Mouse (Mus musculus): ENCODE results near the gene Naaladl1.
"Not testable (repeated sequence)": the region's sequence is repeated elsewhere in the genome, so short reads cannot be mapped to it uniquely, and the experiment has no call there.

Naaladl1 gene

DNA sequence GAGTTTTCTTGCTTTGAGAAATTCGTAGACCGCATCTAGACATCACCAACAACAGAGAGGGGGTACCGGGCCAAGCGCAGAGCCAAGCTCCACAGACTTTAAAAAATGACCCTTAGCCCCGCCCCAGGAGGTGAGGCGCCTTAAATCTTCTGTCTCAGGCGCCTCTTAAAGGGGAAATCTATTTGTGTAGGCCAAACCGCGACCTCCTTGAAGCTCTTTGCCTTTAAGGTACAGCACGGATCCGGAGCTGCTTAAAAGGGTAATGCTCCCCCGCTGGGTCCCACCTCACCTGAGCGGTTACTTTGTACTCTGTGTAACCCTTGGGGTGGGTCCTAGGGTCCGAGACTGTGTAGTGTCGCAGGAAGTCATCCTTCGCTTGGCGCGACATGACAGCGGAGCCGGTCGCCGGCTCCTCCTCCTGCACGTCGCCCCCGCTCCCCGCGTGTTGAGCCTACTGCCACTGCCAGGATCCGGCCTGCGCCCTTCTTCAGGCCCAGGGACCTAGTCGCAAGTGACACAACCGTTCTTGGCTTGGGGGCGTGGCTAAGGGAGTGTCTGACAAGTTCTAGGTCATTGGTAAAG, 22.3 kb downstream of the Naaladl1 start, which contains the start of gene Snx15:
TSS of gene Snx15 (minus strand) at position 545 of the 582 bp plus-strand sequence.
- DNase-seq (ENCODE audit: low read depth, low spot score) = peak; percentile 88

DNA sequence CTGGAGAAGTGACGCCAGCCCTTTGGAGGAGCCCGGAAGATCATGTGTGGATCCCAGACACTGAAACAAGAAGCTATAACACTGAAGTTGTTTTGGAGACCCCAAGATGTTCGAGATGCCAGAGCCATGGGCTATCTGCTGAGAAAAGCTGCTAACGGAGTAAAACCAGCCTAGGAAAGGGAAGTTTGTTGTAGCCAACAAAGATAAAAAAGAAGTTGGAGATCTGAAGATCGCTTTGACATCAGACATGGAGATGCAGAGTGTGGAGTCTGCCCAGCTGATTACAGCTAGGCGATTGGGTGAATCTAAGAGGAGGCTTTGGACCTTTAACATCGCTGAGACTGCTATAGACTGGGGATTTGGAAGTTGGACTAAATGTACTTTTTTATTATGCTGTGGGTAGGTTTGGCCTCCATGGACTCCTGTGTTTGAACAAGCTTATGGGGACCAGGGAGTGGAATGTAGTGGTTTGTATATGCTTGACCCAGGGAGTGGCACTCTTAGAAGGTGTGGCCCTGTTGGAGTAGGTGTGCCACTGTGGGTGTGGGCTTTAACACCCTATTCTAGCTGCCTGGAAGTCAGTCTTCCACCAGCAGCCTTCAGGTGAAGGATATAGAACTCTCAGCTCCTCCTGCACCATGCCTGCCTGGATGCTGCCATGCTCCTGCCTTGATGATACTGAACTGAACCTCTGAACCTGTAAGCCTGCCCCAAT, 25.0 kb downstream of the Naaladl1 start:
- not testable (repeated sequence) for DNase-seq (ENCODE audit: low read depth, low spot score)

DNA sequence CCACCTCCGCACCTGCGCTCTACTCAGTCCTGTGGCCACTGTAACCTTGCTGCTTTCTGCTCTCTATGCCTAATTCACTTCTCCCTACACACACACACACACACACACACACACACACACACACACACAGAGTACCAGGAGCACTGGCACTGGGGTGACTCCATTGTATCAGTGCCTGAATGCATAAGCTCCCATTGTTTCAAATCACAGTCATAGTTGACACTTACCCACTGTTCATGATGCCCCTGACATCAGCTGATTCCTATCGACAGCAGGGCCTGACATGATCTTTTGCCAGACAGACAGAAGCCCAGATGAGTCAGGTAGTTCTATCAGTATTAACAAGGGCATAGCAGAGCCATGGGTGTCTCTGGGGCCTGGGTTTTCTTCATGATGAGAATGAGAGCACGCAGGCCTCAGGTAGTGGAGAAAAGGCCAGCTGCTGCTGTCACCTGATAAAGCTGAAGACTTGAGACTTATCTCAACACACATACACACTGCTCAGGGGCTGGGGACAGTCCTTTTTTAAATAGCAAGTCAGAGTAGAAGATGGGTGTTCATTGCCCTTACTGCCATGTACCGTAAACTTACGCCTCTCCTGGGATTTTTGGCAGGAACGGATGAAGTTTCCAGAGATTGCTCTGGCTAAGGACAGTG, 26.7 kb downstream of the Naaladl1 start:
- DNase-seq (ENCODE audit: low read depth, low spot score) = no peak

DNA sequence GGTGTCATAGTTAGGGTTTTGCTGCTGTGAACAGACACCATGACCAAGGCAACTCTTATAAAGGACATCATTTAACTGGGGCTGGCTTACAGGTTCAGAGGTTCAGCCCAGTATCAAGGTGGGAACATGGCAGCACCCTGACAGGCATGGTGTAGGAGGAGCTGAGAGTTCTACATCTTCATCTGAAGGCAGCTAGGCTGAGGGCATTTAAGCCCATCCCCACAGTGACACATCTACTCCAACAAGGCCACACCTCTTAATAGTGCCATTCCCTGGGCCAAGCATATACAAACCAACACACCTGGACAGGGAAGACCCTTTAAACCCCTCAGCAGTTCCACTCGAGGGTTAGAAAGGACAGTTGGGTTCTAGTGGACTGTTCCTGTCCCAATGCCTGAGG, 27.6 kb downstream of the Naaladl1 start:
- not testable (repeated sequence) for DNase-seq (ENCODE audit: low read depth, low spot score)

DNA sequence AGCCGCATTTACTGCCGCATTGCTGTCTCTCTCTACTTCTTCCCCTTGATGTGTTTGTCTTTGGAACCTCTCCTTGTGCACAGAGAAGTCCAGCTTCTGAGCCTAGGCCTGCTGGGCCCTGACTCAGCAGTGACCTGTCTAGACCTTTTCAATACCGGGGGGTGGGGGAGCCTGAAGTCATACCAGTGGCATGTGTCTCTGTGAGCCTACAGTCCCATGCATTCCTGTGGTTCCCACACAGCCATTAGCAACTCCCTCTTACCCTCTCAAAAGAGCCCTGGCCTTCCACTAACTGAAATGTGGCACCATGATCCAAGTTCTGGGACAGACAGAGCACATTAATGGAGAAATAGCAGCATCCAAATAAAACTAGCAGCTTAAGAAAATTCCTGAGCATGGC, 30.8 kb downstream of the Naaladl1 start:
- no peak for DNase-seq (ENCODE audit: low read depth, low spot score)

DNA sequence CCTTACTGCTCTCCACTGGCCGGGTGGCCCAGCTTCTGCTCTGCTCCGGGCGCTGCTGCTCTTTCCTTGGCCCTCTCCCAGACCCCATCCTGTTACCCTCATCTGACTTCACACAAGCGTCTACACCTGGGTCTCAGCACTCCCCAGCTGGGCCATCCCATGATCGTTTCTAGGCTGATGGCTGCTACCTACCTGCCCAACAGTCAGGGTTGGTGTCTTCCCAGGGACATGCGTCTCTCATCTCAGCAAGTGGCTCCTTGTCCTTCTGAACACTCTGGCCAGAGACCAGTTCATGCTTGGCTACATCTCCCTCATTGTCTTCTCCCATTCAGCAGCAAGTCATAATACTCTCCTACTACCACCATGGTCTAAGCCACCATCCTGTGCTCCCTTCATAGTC, 34.1 kb downstream of the Naaladl1 start:
- no peak for DNase-seq (ENCODE audit: low read depth, low spot score)

DNA sequence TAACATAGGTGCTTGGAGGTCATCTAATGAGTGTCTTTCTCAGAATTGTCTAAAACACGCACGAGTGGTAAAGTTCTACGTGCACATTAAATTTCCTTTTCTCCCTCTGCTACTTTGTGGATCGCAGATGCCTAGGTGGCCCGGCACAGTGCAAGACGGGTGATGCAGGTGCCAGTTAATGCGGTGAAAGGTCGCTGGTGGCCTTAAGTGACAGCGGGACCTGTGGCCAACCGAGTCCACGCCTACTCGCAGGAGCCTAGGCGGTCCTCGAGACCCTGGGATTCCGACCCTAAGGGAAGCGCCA, 34.7 kb downstream of the Naaladl1 start:
- no peak for DNase-seq (ENCODE audit: low read depth, low spot score)

DNA sequence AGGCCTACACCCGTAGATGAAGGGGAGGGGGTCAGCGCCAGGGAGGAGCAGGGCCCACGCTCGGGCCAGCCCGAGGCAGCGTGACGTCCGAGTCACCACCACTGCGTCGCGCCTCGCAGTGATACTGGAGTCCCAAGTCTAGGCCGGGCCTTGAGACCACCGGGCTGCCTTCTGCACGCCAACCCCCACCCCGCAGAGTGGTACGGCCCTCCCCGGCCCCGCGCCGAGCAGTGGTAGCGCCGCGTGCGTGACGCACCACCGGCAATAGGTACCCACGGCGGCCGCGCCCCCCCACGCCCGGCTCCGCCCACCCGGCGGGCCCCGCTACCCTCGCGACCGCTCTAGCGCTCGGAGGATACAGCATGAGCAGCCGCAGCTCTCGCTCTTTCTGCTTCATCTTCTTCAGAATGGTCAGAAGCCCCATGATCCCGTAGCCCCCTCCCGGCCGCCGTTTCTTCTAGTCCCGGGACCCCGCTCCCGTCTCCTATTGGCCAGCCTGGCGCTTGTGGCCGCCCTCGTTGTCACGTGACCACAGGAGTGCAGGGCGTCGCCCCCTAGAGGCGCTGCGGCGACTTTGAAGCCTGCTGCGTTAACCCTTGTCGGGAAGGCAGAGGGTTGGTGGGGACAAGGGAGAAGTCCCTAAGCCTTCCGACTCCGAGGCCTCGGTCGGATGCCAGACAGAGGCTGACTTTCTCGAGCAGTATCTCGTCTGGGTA, 35.3 kb downstream of the Naaladl1 start, which contains the start of gene Batf2:
TSS of gene Batf2 (plus strand) at position 306 of the 716 bp plus-strand sequence.
- peak; percentile 93 for DNase-seq (ENCODE audit: low read depth, low spot score)

DNA sequence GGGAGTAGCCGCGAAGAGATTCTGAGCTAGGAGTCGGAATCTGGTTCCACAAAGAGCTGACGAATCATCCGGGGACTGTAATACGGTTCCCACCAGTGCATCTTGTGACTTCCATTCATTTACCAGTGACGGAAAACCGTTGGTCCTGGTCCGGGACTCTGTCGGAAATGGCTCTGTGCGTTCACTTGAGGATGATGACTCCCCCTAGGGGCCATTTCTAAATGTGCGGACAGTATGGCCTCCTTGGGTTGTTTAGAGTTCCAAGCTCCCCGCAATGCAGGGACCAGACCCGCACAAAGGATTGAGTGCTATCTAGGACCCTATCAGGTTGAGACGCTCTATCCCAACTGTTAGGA, 35.8 kb downstream of the Naaladl1 start, which contains the start of gene Arl2:
TSS of gene Arl2 (minus strand) at position 155 of the 356 bp plus-strand sequence.
- peak; percentile 81 for DNase-seq (ENCODE audit: low read depth, low spot score)

DNA sequence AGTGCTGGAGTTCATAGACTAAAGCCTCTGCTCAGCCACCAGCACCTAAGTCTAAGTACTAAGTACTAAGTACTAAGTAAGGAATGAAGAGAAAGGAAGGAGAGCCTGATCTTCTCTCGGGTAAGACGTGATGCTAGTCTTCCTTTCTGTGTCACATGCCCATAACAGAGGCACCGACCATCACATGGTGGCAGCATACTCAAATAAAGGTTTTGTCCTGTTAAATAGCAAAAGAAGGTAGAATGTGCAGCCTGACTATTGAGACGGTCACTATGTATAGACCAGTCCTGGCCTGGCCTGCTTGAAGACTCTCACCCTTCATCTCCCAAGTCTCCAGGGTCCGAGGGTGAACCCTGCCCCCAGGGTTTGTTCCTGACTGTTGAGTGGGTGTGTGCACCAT, 39.3 kb downstream of the Naaladl1 start:
- DNase-seq (ENCODE audit: low read depth, low spot score) = no peak

DNA sequence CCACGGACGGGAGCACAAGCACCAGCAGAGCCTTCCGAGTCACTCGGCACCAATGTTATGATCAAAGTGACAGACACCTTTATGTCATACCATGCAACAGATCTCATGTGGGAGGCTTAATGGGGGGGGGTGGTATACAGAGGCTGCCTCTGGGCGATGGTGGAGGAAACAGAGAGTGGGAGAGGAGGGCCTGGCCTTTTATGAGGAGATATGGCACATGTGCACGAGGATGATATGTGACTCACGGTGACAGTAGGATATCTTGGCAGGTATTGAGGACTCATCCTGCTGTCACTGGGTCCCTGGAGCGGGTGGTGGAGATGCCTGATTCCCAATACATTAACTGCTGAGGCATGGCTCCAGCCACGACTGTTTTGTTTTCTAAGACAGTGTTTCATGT, 49.6 kb downstream of the Naaladl1 start:
- no peak for DNase-seq (ENCODE audit: low read depth, low spot score)

DNA sequence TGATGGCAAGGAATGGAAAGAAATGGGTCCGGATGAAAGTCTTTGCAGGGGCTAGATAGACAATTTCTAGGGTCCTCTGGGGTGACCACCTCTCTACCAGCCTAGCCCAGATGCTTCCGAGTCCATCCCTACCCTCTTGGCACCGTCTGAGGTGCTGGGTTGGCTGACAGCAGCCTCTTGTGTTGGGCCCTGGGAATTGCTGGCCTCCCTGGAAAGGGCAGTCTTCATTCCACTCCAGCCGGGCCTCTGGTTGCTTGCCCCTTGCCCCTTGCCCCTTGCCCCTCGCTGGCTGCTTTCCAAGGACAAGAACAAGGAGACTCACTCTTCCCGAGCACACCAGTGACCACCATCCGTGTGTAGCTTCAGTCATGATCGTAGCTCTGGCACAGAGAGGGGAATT, 50.8 kb downstream of the Naaladl1 start:
- no peak for DNase-seq (ENCODE audit: low read depth, low spot score)

DNA sequence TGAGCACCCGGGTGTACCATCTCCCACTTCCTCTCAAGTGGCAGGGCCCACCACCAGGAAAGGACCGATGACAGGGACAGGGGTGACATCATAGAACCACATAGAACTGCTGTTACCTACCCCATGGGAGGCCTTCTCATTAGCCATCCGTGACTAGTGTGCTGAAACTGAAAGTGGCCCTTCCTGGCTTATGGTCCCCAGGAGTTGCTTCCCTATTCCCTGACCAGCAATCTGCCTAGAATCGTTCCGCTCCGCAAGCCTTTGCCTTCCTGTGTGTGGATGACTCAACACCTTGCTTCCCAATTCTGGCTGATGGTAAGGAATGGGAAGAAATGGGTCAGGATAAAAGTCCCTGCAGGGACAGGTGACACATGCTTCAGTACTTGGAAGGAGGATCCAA, 51.6 kb downstream of the Naaladl1 start:
- DNase-seq (ENCODE audit: low read depth, low spot score) = no peak

DNA sequence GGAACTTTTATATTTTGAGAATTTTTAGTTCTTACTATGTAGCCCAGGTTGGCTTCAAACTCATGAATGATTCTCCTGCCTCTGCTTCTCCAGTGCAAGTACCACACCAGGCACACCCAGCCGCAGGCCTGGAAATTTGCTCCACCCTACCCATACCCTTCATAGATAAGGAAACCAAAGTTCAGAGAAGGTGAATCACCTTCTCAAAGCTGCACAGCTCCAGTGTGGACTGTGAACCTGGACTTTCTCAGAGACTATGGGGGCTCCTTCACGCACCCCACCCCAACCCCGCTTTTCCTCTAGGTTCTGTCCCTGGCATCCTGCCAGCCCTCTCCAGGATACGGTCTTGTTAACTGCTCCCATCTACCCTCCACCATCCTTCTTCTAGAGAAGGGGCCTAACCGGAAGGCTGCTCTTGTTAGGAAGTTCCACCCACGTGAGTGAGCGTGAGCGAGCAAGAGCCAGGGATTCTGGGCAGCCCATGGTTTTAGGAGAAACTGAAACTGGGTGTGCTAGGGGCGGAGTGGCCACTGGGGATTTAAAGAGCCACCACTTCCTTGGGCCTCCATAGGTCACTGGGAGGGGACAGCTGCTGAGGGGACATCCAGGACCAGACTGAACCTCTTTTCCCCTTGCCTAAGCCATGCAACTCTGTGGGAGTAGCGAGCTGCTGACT, 58.4 kb downstream of the Naaladl1 start:
- DNase-seq (ENCODE audit: low read depth, low spot score) = no peak
